7 mouse cellular contexts compared by ENCODE assay signal in genomic region chr8:95678024-95678611, GRCm38 (mm10). TPM values are rescaled to one million over a fixed set of nuclear protein-coding genes. Genes with fewer than 3 reads are reported as not detected.
DNase-seq lines count a peak whose midpoint lies in the region; ATAC-seq and TF ChIP-seq lines count a peak whose summit lies in the region.

No protein-coding gene starts in this region.

- no peak overlapping the region for H3K27ac ChIP-seq in liver, adult 2 months (replicated peaks; ENCODE audit: insufficient read depth, low read depth, low read length)
- H3K27ac ChIP-seq in bone marrow macrophage, adult 2 months (ENCODE audit: insufficient read depth, low read depth, low read length) = no peak overlapping the region
- H3K27ac ChIP-seq in forebrain, embryonic 11.5 days (ENCODE audit: low read depth, low read length) = no peak overlapping the region
- no peak overlapping the region for H3K27ac ChIP-seq in kidney, postnatal 0 days

- H3K9ac ChIP-seq in liver, adult 2 months (ENCODE audit: low read depth, low read length) = no peak overlapping the region
- peak overlapping the region; percentile 57 for H3K9ac ChIP-seq in forebrain, embryonic 11.5 days (ENCODE audit: low read length)
- peak overlapping the region; percentile 55 for H3K9ac ChIP-seq in kidney, postnatal 0 days (ENCODE audit: low read depth, low read length)

- H3K4me1 ChIP-seq in liver, adult 2 months (ENCODE audit: control insufficient read depth, insufficient read depth, low read length) = no peaks in the 10 kb centered on the region
- peaks cover 10% of the 10 kb centered on the region for H3K4me1 ChIP-seq in bone marrow macrophage, adult 2 months (ENCODE audit: control insufficient read depth, insufficient read depth, low read length)
- H3K4me1 ChIP-seq in forebrain, embryonic 11.5 days (replicated peaks; ENCODE audit: control insufficient read depth, insufficient read depth, low read length) = peaks cover 4% of the 10 kb centered on the region; the same call in 1 of the 2 replicates
- peaks cover 7% of the 10 kb centered on the region; the same call in 1 of the 2 replicates for H3K4me1 ChIP-seq in kidney, postnatal 0 days (replicated peaks; ENCODE audit: insufficient read depth, low read length)

- ATAC-seq in forebrain, embryonic 11.5 days (replicated peaks; ENCODE audit: low FRiP score) = peak; percentile 31
- ATAC-seq in kidney, postnatal 0 days (replicated peaks; ENCODE audit: low FRiP score, low read depth) = 0 out of 2 replicates have a peak, but pooled peaks have one; percentile 26

- peak overlapping the region; percentile 91 for H3K4me2 ChIP-seq in forebrain, embryonic 11.5 days (ENCODE audit: low read depth, low read length, severe bottlenecking)
- peak overlapping the region; percentile 98 for H3K4me2 ChIP-seq in kidney, postnatal 0 days (ENCODE audit: low read length)

- H3K4me3 ChIP-seq in liver, adult 2 months (ENCODE audit: insufficient read depth, low read depth, low read length) = peak overlapping the region; percentile 44; the same call in 1 of the 2 replicates
- H3K4me3 ChIP-seq in bone marrow macrophage, adult 2 months (ENCODE audit: insufficient read depth, low read length) = peak overlapping the region; percentile 57
- H3K4me3 ChIP-seq in forebrain, embryonic 11.5 days (ENCODE audit: low read depth, low read length) = peak overlapping the region; percentile 53
- peak overlapping the region; percentile 51 for H3K4me3 ChIP-seq in kidney, postnatal 0 days (replicated peaks; ENCODE audit: low read depth, low read length)

- no peak for TF ChIP-seq POLR2A in liver, adult 2 months (IDR thresholded peaks at IDR 0.05; ENCODE audit: extremely low read depth, insufficient read depth, low read length)
- TF ChIP-seq POLR2A in bone marrow macrophage, adult 2 months (IDR thresholded peaks at IDR 0.05; ENCODE audit: borderline replicate concordance, low read depth, low read length) = no peak

- H3K9me3 ChIP-seq in forebrain, embryonic 11.5 days (ENCODE audit: control insufficient read depth, low read length) = no peaks in the 10 kb centered on the region
- no peaks in the 10 kb centered on the region for H3K9me3 ChIP-seq in kidney, postnatal 0 days (replicated peaks; ENCODE audit: low read length)

- DNase-seq in liver, adult 2 months (ENCODE audit: extremely low read depth, low read depth, low spot score) = no peak
- no peak for DNase-seq in liver
- peak; percentile 65 for DNase-seq in forebrain, embryonic 11.5 days (ENCODE audit: low spot score)
- DNase-seq in kidney, postnatal 0 days (ENCODE audit: low spot score) = no peak
- DNase-seq in neural tube, embryonic 10.5 days (ENCODE audit: extremely low spot score, low spot score) = peak; percentile 53
- peak; percentile 27 to 49 for DNase-seq in thymus, postnatal 36 days

- H3K79me2 ChIP-seq in liver, adult 2 months (ENCODE audit: control insufficient read depth, insufficient read depth, low read length) = no peaks in the 10 kb centered on the region

- peaks cover 17% of the 10 kb centered on the region for H3K27me3 ChIP-seq in liver, adult 2 months (ENCODE audit: control insufficient read depth, insufficient read depth, low read length)
- H3K27me3 ChIP-seq in forebrain, embryonic 11.5 days (ENCODE audit: control insufficient read depth, insufficient read depth, low read length) = peaks cover 33% of the 10 kb centered on the region
- H3K27me3 ChIP-seq in kidney, postnatal 0 days (ENCODE audit: insufficient read depth, low read length) = peaks cover 16% of the 10 kb centered on the region

- WGBS in liver, adult 2 months = 1% methylated on average over 59 of the region's 70 CpGs
- WGBS in forebrain, embryonic 11.5 days = under 1% methylated on average over 39 of the region's 70 CpGs
- WGBS in kidney, postnatal 0 days = under 1% methylated on average over 46 of the region's 70 CpGs

- H3K36me3 ChIP-seq in liver, adult 2 months (ENCODE audit: control insufficient read depth, insufficient read depth, low read length) = no peaks in the 10 kb centered on the region
- no peaks in the 10 kb centered on the region for H3K36me3 ChIP-seq in forebrain, embryonic 11.5 days (ENCODE audit: control insufficient read depth, insufficient read depth, low read length)
- H3K36me3 ChIP-seq in kidney, postnatal 0 days (ENCODE audit: insufficient read depth, low read length) = no peaks in the 10 kb centered on the region

- TF ChIP-seq CTCF in liver, adult 2 months (IDR thresholded peaks at IDR 0.05; ENCODE audit: low read depth, low read length) = no peak
- TF ChIP-seq CTCF in bone marrow macrophage, adult 2 months (IDR thresholded peaks at IDR 0.05; ENCODE audit: low read depth, low read length) = no peak
- TF ChIP-seq CTCF in kidney, postnatal 0 days (IDR thresholded peaks at IDR 0.05; ENCODE audit: low read depth) = no peak

RNA-seq across cellular contexts. Expression of gene Ndrg4, which starts 1.3 kb away (rescaled TPM):
- 0.55 and 0.74 TPM in 2 replicates for total RNA-seq in liver, adult 2 months (2014; rRNA removed)
- 0.26 and 0.29 TPM in 2 replicates for polyA plus RNA-seq in liver, adult 2 months (2012; rRNA removed)
- polyA plus RNA-seq in bone marrow macrophage, adult 2 months (2012; ENCODE audit: insufficient read depth, insufficient read length, missing spikeins) = 0.89 and 1.0 TPM in 2 replicates
- polyA plus RNA-seq in forebrain, embryonic 11.5 days (2014; fragmentation: Nextera tagmentation; extraction: Ambion mirVana) = 33.2 and 36.7 TPM in 2 replicates
- 22.0 and 22.2 TPM in 2 replicates for polyA plus RNA-seq in kidney, postnatal 0 days (2015; fragmentation: Nextera tagmentation; extraction: Ambion mirVana)

RNA-seq across cellular contexts. Expression of gene Setd6, which starts 37.6 kb away (rescaled TPM):
- 15.4 and 20.9 TPM in 2 replicates for total RNA-seq in liver, adult 2 months (2014; rRNA removed)
- polyA plus RNA-seq in liver, adult 2 months (2012; rRNA removed) = 8.8 and 13.0 TPM in 2 replicates
- polyA plus RNA-seq in bone marrow macrophage, adult 2 months (2012; ENCODE audit: insufficient read depth, insufficient read length, missing spikeins) = 11.2 and 16.2 TPM in 2 replicates
- polyA plus RNA-seq in forebrain, embryonic 11.5 days (2014; fragmentation: Nextera tagmentation; extraction: Ambion mirVana) = 27.5 and 30.0 TPM in 2 replicates
- 15.3 and 16.8 TPM in 2 replicates for polyA plus RNA-seq in kidney, postnatal 0 days (2015; fragmentation: Nextera tagmentation; extraction: Ambion mirVana)

RNA-seq across cellular contexts. Expression of gene Gins3, which starts 44.9 kb away (rescaled TPM):
- 0.54 and 0.83 TPM in 2 replicates for total RNA-seq in liver, adult 2 months (2014; rRNA removed)
- polyA plus RNA-seq in liver, adult 2 months (2012; rRNA removed) = 0.31 and 0.32 TPM in 2 replicates
- polyA plus RNA-seq in bone marrow macrophage, adult 2 months (2012; ENCODE audit: insufficient read depth, insufficient read length, missing spikeins) = 6.8 and 7.4 TPM in 2 replicates
- 31.6 and 35.2 TPM in 2 replicates for polyA plus RNA-seq in forebrain, embryonic 11.5 days (2014; fragmentation: Nextera tagmentation; extraction: Ambion mirVana)
- 9.9 and 11.5 TPM in 2 replicates for polyA plus RNA-seq in kidney, postnatal 0 days (2015; fragmentation: Nextera tagmentation; extraction: Ambion mirVana)

Comparison
In these comparisons a context has a peak if more than half of its experiments do, and no peak if none do; other contexts are left out.
1. DNase-seq: peak in forebrain, embryonic 11.5 days (single experiment), neural tube, embryonic 10.5 days (single experiment) and thymus, postnatal 36 days (2 of 2); none in liver, adult 2 months (single experiment), liver (single experiment) and kidney, postnatal 0 days (single experiment).
2. RNA of gene Ndrg4, which starts 1.3 kb away (polyA plus RNA-seq): 33.2 to 36.7 TPM in forebrain, embryonic 11.5 days and 22.0 to 22.2 TPM in kidney, postnatal 0 days; 0.89 to 1.0 TPM in bone marrow macrophage, adult 2 months and 0.26 to 0.29 TPM in liver, adult 2 months; every median in the first group is over 10 times any median in the second.
3. Peak in every context shown above with its lines, with median percentiles within 50 percentile points of each other: H3K4me3 ChIP-seq.